Mouse (Mus musculus): ENCODE data around the gene Dclk1. TPM values are rescaled to one million over a fixed set of nuclear protein-coding genes. Genes with fewer than 3 reads are reported as not detected.

Gene Dclk1
- total RNA-seq, 2 experiments from 2014 or later = 2.6 to 5.7 TPM

- no peak for DNase-seq
- intact Hi-C loops (cut with DNase I) = no loop called here
These were observed 247.2 kb downstream of the Dclk1 start for GRCm38 (mm10) chr3:55489231-55489990.

GRCm38 (mm10) chr3:55492021-55492420 lies 249.9 kb downstream of the Dclk1 start:
- intact Hi-C loops (cut with DNase I) = loop anchor here (1.0 to 10.0 kb wide), 2 partner anchors 20 to 1713 kb away; no protein-coding TSS in a partner anchor
- no peak for DNase-seq

GRCm38 (mm10) chr3:55494348-55494747 lies 252.2 kb downstream of the Dclk1 start:
- DNase-seq = no peak

DNA sequence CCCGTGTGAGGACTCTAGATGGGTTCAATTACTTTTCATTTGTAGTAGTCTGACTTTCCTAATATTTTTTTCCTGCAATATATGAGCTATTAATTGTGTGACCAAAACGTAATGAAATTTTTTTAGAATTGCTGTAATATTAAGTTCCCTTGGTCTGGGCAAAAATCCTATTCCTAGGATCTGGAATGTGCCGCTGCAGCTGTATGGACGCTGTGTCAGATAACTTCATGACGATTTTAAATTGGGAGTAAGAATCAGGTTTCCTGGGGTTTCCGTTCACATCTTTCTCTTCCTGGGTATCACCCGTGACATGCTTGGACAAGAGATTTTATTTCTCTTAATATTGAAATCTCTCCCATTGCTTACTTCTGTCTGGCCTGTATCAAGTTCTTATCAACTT lies 253.1 kb downstream of the Dclk1 start:
- intact Hi-C loops (cut with DNase I) = loop anchor here (10.0 kb wide), 1 partner anchor 1710 kb away; no protein-coding TSS in a partner anchor
- no peak for DNase-seq

More at GRCm38 (mm10) chr3:55494348-55494747, 252.2 kb downstream of the Dclk1 start:
- intact Hi-C loops (cut with DNase I) = loop anchor here (10.0 kb wide), 1 partner anchor 1710 kb away; no protein-coding TSS in a partner anchor

GRCm38 (mm10) chr3:55495866-55496265 lies 253.7 kb downstream of the Dclk1 start:
- DNase-seq = no peak
- intact Hi-C loops (cut with DNase I) = loop anchor here (10.0 kb wide), 1 partner anchor 1709 kb away; no protein-coding TSS in a partner anchor

- no peak for DNase-seq
- intact Hi-C loops (cut with DNase I) = loop anchor here (10.0 kb wide), 1 partner anchor 1708 kb away; no protein-coding TSS in a partner anchor
These were observed 254.3 kb downstream of the Dclk1 start for GRCm38 (mm10) chr3:55496462-55496941.

- DNase-seq = no peak
- intact Hi-C loops (cut with DNase I) = loop anchor here (10.0 kb wide), 1 partner anchor 1706 kb away; no protein-coding TSS in a partner anchor
These were observed 257.1 kb downstream of the Dclk1 start for GRCm38 (mm10) chr3:55499298-55499697.

GRCm38 (mm10) chr3:55510198-55510597 lies 268.0 kb downstream of the Dclk1 start:
- DNase-seq = no peak
- intact Hi-C loops (cut with DNase I) = no loop called here

- no peak for DNase-seq
- intact Hi-C loops (cut with DNase I) = loop anchor here (1.0 kb wide), 1 partner anchor 19 kb away; no protein-coding TSS in a partner anchor
These were observed 269.5 kb downstream of the Dclk1 start for GRCm38 (mm10) chr3:55511658-55512057.

DNA sequence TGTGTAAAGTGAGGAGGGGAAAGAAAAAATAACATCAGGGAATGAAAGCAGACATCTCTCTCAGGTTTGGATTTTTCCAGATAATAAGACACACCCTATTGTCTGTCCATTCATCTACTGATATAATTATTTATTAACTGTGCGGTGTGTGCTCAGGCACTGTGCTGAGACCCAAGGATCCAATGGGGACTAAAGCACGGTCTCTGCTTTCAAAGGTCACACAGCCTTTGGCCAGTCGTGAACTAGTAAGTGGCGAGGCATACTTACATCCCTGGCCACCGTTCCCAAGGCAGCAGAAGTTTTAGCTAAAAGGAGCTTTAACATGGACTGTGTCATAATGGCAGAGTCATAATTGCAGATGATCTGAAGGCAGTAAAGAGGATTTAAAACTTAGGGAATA lies 273.8 kb downstream of the Dclk1 start:
- DNase-seq = no peak
- intact Hi-C loops (cut with DNase I) = no loop called here

GRCm38 (mm10) chr3:55517454-55518014 lies 275.4 kb downstream of the Dclk1 start:
- DNase-seq = no peak
- intact Hi-C loops (cut with DNase I) = no loop called here

DNA sequence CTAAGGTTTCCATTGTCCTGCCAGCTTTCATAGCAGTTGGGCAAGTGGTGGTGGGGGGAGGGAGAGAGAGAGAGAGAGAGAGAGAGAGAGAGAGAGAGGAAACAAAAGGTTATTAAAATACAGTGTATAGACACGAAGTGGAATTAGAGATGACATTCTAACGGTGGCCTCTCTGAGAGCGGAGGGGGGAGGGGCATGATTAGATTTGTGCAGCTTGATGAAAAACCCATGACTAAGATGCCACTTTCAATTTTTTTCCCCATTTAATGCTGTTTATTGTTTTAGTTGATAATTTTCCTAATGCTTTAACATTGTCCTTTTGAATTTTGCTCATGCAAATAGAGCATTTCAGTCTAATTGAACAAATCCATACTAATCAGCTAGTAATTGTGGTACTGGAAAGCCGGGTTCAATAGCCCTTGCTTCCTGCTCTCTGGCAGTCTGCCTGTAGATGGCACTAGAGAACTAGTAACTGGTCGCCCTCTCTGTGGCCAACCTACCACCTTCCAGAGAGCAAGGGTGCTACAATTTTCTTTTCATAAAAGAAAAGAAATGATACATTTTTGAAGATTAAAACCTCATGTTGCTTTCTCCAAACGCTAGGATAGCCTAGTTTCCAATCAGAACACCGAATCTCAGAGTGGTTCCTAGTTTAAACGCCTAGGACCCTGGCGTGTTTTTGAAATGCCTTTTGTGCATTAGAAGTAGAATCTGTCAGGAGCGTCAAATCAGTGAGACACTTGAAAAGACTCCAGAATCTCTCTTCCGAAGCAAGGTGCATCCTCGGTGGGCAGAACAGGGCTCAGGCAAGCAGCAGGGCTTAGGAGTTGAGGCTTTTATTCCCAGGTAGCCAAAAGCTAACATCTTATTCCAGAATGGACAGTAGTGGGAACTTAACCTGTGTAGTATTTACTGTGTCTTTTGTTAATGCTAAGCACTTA lies 278.3 kb downstream of the Dclk1 start:
- DNase-seq = peak in 1 of 2 experiments; percentile 70
- intact Hi-C loops (cut with DNase I) = loop anchor here (5.0 to 10.0 kb wide), 3 partner anchors 237 to 484 kb away; no protein-coding TSS in a partner anchor

DNA sequence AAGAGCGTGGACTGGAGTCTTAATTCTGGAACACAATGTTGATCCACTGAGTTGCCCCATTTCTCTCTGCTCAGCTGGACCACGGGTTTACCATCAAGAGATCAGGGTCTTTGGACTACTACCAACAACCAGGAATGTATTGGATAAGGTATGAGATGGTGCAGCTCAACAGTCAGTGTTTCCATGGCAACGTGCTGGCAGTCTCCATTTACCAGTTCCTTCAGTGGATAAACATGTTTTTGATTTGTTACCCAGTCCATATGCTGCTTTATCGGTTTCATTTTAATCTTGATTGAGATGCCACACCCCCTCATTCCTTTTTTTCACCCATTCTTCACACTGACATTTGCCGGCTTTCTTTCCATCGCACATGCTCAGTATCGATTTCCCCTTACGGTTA lies 279.6 kb downstream of the Dclk1 start:
- intact Hi-C loops (cut with DNase I) = loop anchor here (5.0 to 10.0 kb wide), 3 partner anchors 236 to 483 kb away; no protein-coding TSS in a partner anchor
- DNase-seq = no peak

- DNase-seq = no peak
- intact Hi-C loops (cut with DNase I) = loop anchor here (5.0 to 10.0 kb wide), 3 partner anchors 234 to 482 kb away; no protein-coding TSS in a partner anchor
These were observed 281.1 kb downstream of the Dclk1 start for GRCm38 (mm10) chr3:55523224-55523623.

- intact Hi-C loops (cut with DNase I) = loop anchor here (5.0 to 10.0 kb wide), 3 partner anchors 233 to 481 kb away; no protein-coding TSS in a partner anchor
- DNase-seq = no peak
These were observed 281.7 kb downstream of the Dclk1 start for GRCm38 (mm10) chr3:55523735-55524477.

GRCm38 (mm10) chr3:55524491-55525195 lies 282.5 kb downstream of the Dclk1 start:
- peak in 1 of 2 experiments; percentile 45 for DNase-seq
- intact Hi-C loops (cut with DNase I) = loop anchor here (5.0 to 10.0 kb wide), 3 partner anchors 233 to 480 kb away; no protein-coding TSS in a partner anchor

DNA sequence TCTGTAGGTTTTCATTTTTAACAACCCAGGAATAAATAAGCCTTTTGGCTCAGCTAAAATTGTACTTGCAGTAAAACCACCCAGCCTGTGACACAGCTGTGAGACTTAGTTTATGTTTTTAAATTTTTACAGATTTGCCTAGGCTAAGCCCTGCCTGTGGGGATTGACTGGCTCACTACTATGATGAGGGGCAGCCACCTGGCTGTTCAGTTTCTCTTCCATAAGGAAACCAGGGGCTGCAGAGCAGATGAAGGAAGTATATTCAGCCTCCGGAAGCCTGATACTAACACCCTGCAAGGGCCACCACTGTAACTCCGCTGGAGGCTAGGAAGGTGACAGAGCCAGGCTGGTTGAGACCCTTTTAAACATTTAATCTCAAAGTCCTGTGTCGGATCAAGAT lies 284.3 kb downstream of the Dclk1 start:
- intact Hi-C loops (cut with DNase I) = loop anchor here (10.0 kb wide), 1 partner anchor 478 kb away; no protein-coding TSS in a partner anchor
- no peak for DNase-seq

- DNase-seq = no peak
- intact Hi-C loops (cut with DNase I) = loop anchor here (10.0 kb wide), 1 partner anchor 477 kb away; no protein-coding TSS in a partner anchor
These were observed 285.4 kb downstream of the Dclk1 start for GRCm38 (mm10) chr3:55527566-55527965.
